Mouse (Mus musculus): ENCODE results near the gene Kif27. TPM values are rescaled to one million over a fixed set of nuclear protein-coding genes. Genes with fewer than 3 reads are reported as not detected.

Gene Kif27
- polyA plus RNA-seq (2015; fragmentation: Illumina TruSeq; extraction: RNeasy Lipid Tissue Mini Kit (QIAGEN cat#74804); ENCODE audit: insufficient read depth, low replicate concordance) = 0.18 TPM

GRCm38 (mm10) chr13:58358629-58359303 lies at the start of gene Kif27:
Gene Kif27, minus strand, starts transcription at chr13:58359122.

DNA sequence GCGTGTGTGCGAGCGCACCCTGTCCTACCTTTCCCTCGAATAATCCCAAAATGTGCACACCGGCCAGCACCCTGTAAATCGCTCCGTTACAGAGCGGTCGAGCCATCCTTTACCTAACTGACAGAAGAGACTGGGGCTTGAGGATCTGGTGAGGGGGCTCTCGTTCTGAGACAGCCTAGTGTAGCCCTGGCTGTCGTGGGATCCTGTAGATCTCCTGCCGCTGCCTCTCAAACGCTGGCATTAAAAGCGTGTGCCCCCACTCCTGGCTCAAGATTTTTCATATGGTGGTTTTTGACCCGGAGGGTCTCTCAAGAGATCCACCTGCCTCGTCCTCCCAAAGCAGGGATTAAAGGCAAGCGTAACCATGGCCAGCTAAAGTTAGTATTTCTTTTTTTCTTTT lies 44.3 kb upstream of the Kif27 start, which contains the start of gene Hnrnpk:
Gene Hnrnpk, minus strand, starts transcription at position 101 of the 400 bp plus-strand sequence.

DNA sequence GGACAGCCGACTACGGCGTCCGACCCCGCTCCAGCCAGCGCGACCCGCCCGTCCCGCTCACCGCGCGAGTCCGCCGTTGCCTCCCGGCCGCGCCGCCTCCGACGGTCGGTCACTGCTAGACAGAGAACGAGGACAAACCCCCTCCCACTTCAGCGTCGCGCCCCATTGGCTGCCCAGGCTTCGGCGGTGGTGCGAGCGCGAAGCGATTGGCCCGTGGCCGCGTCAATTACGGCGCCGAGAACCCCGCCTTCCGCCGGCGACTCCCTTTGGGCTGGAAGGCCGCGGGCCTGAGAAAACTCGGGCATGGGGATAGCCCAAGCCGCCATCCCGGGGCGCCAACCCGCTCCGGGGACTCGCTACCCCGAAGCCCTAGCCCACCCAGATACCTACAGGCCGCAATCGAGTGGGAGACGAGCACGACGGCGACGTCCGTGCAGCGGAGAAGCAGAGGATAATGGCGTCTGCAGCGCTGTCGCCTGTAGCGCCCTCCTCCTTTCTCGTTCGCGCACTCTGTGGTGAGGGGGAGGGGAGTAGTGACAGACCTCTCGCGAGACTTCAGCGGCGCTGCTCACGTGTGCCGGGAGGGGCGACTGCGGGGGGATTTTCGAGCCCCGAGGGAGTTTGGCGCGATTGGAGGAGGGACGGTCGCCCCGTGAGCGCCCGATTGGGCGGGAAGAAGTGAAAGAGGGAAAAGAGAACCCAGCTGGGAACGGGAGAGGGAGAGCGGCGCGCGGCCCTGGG lies 43.3 kb upstream of the Kif27 start, which contains the start of gene Rmi1:
Gene Rmi1, plus strand, starts transcription at position 246 of the 741 bp plus-strand sequence.

GRCm38 (mm10) chr13:58384779-58385546 lies 26.0 kb upstream of the Kif27 start, which contains the start of gene 2210016F16Rik:
Gene 2210016F16Rik, minus strand, starts transcription at chr13:58385225.

GRCm38 (mm10) chr13:58275599-58275998 lies 83.3 kb downstream of the Kif27 start, which contains the start of gene Gkap1:
Gene Gkap1, minus strand, starts transcription at chr13:58275699.

Other genes starting within 250 kb of the Kif27 start
- 1.5 TPM for gene Klhl3, start 245.5 kb downstream of the Kif27 start, polyA plus RNA-seq (2015; fragmentation: Illumina TruSeq; extraction: RNeasy Lipid Tissue Mini Kit (QIAGEN cat#74804); ENCODE audit: insufficient read depth, low replicate concordance)
- gene Hnrnpa0, start 230.6 kb downstream of the Kif27 start, polyA plus RNA-seq (2015; fragmentation: Illumina TruSeq; extraction: RNeasy Lipid Tissue Mini Kit (QIAGEN cat#74804); ENCODE audit: insufficient read depth, low replicate concordance) = 83.3 TPM
- 93.2 TPM for gene Idnk, start 201.5 kb downstream of the Kif27 start, polyA plus RNA-seq (2015; fragmentation: Illumina TruSeq; extraction: RNeasy Lipid Tissue Mini Kit (QIAGEN cat#74804); ENCODE audit: insufficient read depth, low replicate concordance)
- 98.1 TPM for gene Ubqln1, start 143.5 kb downstream of the Kif27 start, polyA plus RNA-seq (2015; fragmentation: Illumina TruSeq; extraction: RNeasy Lipid Tissue Mini Kit (QIAGEN cat#74804); ENCODE audit: insufficient read depth, low replicate concordance)
- 16.6 TPM for gene Gkap1, start 83.4 kb downstream of the Kif27 start, polyA plus RNA-seq (2015; fragmentation: Illumina TruSeq; extraction: RNeasy Lipid Tissue Mini Kit (QIAGEN cat#74804); ENCODE audit: insufficient read depth, low replicate concordance)
- gene 2210016F16Rik, start 26.1 kb upstream of the Kif27 start, polyA plus RNA-seq (2015; fragmentation: Illumina TruSeq; extraction: RNeasy Lipid Tissue Mini Kit (QIAGEN cat#74804); ENCODE audit: insufficient read depth, low replicate concordance) = 18.7 TPM
- 68.7 TPM for gene Rmi1, start 43.1 kb upstream of the Kif27 start, polyA plus RNA-seq (2015; fragmentation: Illumina TruSeq; extraction: RNeasy Lipid Tissue Mini Kit (QIAGEN cat#74804); ENCODE audit: insufficient read depth, low replicate concordance)
- 1,416 TPM for gene Hnrnpk, start 44.2 kb upstream of the Kif27 start, polyA plus RNA-seq (2015; fragmentation: Illumina TruSeq; extraction: RNeasy Lipid Tissue Mini Kit (QIAGEN cat#74804); ENCODE audit: insufficient read depth, low replicate concordance)